Mouse (Mus musculus) spleen, adult 12 weeks (tissue): ENCODE results near the gene Cltc.

Experiments used
- DNase-seq: peaks from one replicate; pipeline ENCODE4 v3.0.0; 2022; ENCODE audit warnings: low spot score

The Cltc gene

DNA sequence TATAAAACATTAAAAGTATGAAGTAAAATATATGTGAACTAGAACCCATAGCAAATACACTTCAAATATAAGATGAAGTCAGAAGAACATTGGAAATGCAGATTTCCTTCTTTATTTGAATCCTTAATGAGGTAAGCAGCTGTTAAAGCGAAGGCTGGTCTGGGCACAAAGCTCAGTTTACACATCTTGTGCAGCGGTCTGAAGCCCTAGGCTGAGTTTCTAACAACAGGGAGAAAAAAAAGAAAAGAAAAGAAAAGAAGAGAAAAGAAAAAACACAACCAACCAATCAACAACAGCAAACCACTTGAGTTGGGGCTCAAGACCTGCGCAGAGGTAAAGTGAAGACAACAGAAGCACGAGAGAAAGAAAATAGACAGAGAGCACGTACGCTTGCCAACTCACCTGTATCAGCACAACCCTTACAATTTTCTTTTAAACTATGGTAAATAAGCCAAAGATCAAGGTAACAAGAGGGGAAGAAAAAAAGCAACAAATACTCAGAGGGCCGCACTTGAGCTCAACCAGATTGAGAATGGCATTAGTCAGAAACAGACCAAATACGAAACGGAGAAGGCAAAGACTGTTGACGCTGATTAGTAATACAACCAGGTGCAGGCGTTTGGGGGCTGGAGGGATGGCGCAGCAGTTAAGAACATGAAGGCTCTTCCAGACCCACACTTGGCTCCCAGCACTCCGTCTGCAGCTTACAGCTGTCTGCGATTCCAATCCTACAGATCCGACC, 109.5 kb downstream of the Cltc start:
- no peak for DNase-seq

DNA sequence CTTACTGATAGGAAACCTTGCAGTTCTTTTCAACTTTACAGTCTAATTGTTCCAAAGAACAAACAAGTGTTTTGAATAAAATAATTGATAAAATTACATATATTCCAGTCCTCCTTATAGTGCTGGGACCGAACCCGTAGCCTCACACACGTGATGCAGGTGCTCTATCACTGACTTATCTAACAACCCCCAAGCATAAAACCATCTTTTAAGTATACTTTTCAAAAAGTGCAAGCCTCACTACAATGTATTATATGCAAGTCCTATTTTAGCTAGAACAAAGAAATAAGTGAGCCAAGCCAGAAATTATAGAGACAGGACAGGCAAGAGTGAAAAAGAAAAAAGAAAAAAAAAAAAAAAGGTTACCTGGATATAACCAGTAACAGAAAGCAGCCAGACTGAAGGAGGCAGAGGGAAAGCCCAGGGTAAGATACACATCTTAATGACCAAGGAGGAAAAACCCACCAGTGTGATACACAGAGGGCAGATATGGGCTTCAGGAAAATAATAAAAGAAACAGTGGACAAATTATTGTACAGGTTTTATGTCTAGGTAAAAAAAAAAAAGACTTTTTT, 110.4 kb downstream of the Cltc start:
- DNase-seq = no peak

DNA sequence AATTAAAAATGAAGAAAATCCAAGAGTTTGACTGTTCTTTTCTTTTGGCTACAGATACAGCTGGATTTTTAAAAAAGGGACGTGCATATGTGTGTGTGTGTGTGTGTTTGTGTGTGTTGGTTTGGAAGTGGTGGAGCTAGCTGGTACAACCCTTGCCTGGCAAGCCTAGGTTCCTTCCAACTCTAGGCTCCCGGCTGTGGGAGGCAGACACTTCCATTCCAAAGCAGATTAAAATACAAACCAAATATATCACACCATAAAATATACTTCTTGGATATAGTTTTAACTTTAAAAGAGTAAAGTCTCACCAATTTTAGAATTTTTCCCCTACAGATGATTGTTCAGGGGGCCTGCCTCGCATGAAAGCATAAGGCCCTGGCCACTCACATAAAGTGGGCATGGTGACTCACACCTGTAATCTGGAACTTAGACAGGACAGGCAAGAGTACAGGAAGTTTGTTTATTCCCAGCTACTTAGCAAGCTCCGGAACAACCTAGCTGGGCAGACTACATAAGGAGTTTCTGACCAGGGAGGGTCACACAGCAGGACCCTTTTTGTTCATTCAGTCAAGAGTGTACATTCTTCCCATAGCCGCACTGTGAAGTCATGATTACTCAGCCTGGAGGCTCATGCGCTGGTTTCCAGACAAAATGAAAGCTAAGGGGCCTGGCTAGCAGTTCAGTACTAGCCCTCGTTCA, 111.1 kb downstream of the Cltc start:
- no peak for DNase-seq

DNA sequence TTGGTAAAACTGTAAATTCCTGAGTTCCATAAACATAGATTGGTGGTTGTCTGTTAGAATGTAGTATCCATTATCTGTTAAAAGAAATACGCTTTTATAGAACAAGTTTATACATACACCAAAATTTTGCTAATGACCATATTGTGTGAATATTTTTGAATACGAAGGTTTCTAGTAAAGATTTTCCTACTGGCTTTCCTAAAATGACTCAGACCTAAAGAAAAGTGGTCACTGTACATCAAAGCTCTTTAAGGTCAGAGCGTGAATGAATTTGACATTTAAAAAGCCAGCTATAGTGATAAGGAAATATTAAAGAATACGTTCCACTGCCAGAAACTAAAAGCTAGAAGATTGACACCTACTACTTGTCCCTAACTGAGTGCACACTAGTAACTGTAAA, 112.8 kb downstream of the Cltc start:
- no peak for DNase-seq
